Mouse (Mus musculus): ENCODE data around the gene Cpe.

GRCm38 (mm10) chr8:64640599-64640998 lies 52.3 kb downstream of the Cpe start:
- no peak for TF ChIP-seq TBP (conservative IDR thresholded peaks at IDR 0.05; ENCODE audit: low read depth, low read length)
- no peak for TF ChIP-seq POLR2AphosphoS2 (IDR thresholded peaks at IDR 0.05; ENCODE audit: low read depth, low read length)

Data from CH12.LX (cell line).